Mouse (Mus musculus) ES-CJ7 (cell line): Measurements from ENCODE around the gene Abhd8.
A peak's percentile ranks its signal among the peaks of the same experiment; 100 is the strongest.

ENCODE experiments used
- DNase-seq: peaks from one replicate; pipeline ENCODE4 v3.0.0; 2011; ENCODE audit warnings: low read depth, low spot score

Gene Abhd8

GRCm38 (mm10) chr8:71478943-71479342 lies 15.5 kb upstream of the Abhd8 start:
- DNase-seq = no peak

GRCm38 (mm10) chr8:71477196-71477845 lies 13.9 kb upstream of the Abhd8 start:
- DNase-seq = peak; percentile 88

GRCm38 (mm10) chr8:71476099-71476940 lies 12.9 kb upstream of the Abhd8 start:
- peak; percentile 68 for DNase-seq

GRCm38 (mm10) chr8:71475702-71476075 lies 12.2 kb upstream of the Abhd8 start:
- no peak for DNase-seq

- DNase-seq = no peak
These were observed 11.6 kb upstream of the Abhd8 start for GRCm38 (mm10) chr8:71474785-71475701.

- DNase-seq = no peak
These were observed 10.9 kb upstream of the Abhd8 start for GRCm38 (mm10) chr8:71474344-71474743.

- DNase-seq = no peak
These were observed 9.3 kb upstream of the Abhd8 start for GRCm38 (mm10) chr8:71472601-71473386.

GRCm38 (mm10) chr8:71471861-71472260 lies 8.4 kb upstream of the Abhd8 start:
- DNase-seq = no peak

GRCm38 (mm10) chr8:71470913-71471255 lies 7.4 kb upstream of the Abhd8 start:
- DNase-seq = no peak

GRCm38 (mm10) chr8:71470146-71470912 lies 6.9 kb upstream of the Abhd8 start:
- no peak for DNase-seq

GRCm38 (mm10) chr8:71469411-71469810 lies 6.0 kb upstream of the Abhd8 start:
- DNase-seq = peak; percentile 84

GRCm38 (mm10) chr8:71468916-71469315 lies 5.5 kb upstream of the Abhd8 start, which contains the start of gene Dda1:
Gene Dda1 (plus strand): TSS chr8:71469199.
- peak; percentile 100 for DNase-seq

- DNase-seq = no peak
These were observed 4.5 kb upstream of the Abhd8 start for GRCm38 (mm10) chr8:71468001-71468400.

GRCm38 (mm10) chr8:71467201-71467600 lies 3.7 kb upstream of the Abhd8 start:
- DNase-seq = no peak

- DNase-seq = no peak
These were observed 2.7 kb upstream of the Abhd8 start for GRCm38 (mm10) chr8:71466198-71466597.

GRCm38 (mm10) chr8:71465733-71466132 lies 2.3 kb upstream of the Abhd8 start:
- no peak for DNase-seq

GRCm38 (mm10) chr8:71464513-71465500 lies 1.4 kb upstream of the Abhd8 start, which contains the start of gene Mrpl34:
Gene Mrpl34 (plus strand): TSS chr8:71464959.
- DNase-seq = peak; percentile 100

- DNase-seq = no peak
These were observed 669 bp downstream of the Abhd8 start for GRCm38 (mm10) chr8:71462786-71463185.

- DNase-seq = no peak
These were observed 1.3 kb downstream of the Abhd8 start for GRCm38 (mm10) chr8:71462191-71462590.
